ENCODE assay signal across 8 mouse cellular contexts in the genomic region with DNA sequence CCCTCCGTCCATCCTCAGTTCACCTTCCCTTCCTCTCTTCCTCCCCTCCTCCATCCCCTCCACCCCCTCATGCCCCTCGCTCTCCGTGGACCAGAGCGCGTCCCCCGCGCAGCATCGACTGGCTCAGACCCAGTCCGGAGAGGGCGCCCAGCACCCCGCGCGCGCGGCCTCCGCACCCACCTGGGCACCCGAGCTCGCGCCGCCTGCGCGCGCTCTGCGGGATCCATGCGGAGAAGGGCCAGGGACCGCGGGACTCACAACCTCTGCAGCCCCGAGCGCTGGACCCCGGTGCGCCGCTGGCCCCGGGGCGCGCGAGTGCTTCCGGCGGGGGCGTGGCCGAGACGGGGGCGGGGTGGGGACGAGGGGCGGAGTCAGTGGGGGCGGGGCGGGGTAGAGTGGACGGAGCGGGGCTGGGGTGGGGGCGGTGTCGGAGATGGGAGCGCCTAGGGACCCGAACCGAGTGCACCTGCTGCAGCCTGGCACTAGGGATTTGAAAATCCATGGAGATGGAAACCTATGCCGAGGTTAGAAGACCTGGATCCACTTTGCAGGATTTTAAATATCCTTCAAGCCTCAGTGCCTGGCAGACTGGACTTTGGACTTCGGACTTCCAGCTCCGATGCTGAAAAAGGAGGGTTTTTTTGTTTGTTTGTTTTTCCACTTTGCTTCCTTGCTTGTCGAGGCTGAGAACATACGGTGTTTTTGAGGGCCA. TPM values are rescaled to one million over a fixed set of nuclear protein-coding genes. Genes with fewer than 3 reads are reported as not detected.
A peak's percentile ranks its signal among the peaks of the same experiment; 100 is the strongest.
DNase-seq lines count a peak whose midpoint lies in the region; ATAC-seq and TF ChIP-seq lines count a peak whose summit lies in the region.

TSS of gene Grtp1 (minus strand) at position 320 of the 712 bp plus-strand sequence.

- WGBS in embryonic facial prominence, embryonic 13.5 days, result under 1% methylated on average over 57 of the region's 58 CpGs
- under 1% methylated on average over 51 of the region's 58 CpGs for WGBS in heart, postnatal 0 days

- no peak for TF ChIP-seq CTCF in heart, postnatal 0 days (IDR thresholded peaks at IDR 0.05; ENCODE audit: low read depth)

- peak within 1 kb of the TSS; percentile 77 for H3K9ac ChIP-seq in embryonic facial prominence, embryonic 13.5 days
- peak within 1 kb of the TSS; percentile 58 for H3K9ac ChIP-seq in heart, postnatal 0 days (replicated peaks; ENCODE audit: low read depth, low read length)

- DNase-seq in urinary bladder, adult 18-20 months (ENCODE audit: low spot score in 2 of 2), result peak; percentile 42 to 58
- no peak for DNase-seq in urinary bladder, postnatal 10 days (ENCODE audit: low spot score)
- no peak for DNase-seq in heart, postnatal 0 days (ENCODE audit: low spot score)
- peak; percentile 82 to 87 for DNase-seq in kidney, postnatal 4 days
- peak; percentile 38 to 39 for DNase-seq in spleen, postnatal 14 days (ENCODE audit: low spot score in 2 of 2)
- no peak for DNase-seq in cerebellum, adult 11 months

- no peaks in the 10 kb centered on the region for H3K36me3 ChIP-seq in embryonic facial prominence, embryonic 13.5 days
- no peaks in the 10 kb centered on the region for H3K36me3 ChIP-seq in heart, postnatal 0 days (replicated peaks; ENCODE audit: control insufficient read depth, insufficient read depth, low read length)
- H3K36me3 ChIP-seq in megakaryocyte, embryonic 14.5 days (replicated peaks; ENCODE audit: low read length), result peaks cover 47% of the 10 kb centered on the region

- ATAC-seq in embryonic facial prominence, embryonic 13.5 days (ENCODE audit: insufficient number of reproducible peaks, insufficient read depth, low FRiP score, low TSS enrichment, low read depth), result peak; percentile 49; the same call in 1 of the 2 replicates
- ATAC-seq in heart, postnatal 0 days (ENCODE audit: insufficient read depth, low read depth), result peak; percentile 72

- no peaks in the 10 kb centered on the region for H3K9me3 ChIP-seq in embryonic facial prominence, embryonic 13.5 days
- H3K9me3 ChIP-seq in heart, postnatal 0 days (replicated peaks; ENCODE audit: control insufficient read depth, low read length), result no peaks in the 10 kb centered on the region
- no peaks in the 10 kb centered on the region for H3K9me3 ChIP-seq in megakaryocyte, embryonic 14.5 days

- peaks cover 11% of the 10 kb centered on the region; the same call in 1 of the 2 replicates for H3K4me1 ChIP-seq in embryonic facial prominence, embryonic 13.5 days
- peaks cover 18% of the 10 kb centered on the region; the same call in 1 of the 2 replicates for H3K4me1 ChIP-seq in heart, postnatal 0 days (ENCODE audit: control insufficient read depth, insufficient read depth)
- peaks cover 80% of the 10 kb centered on the region for H3K4me1 ChIP-seq in megakaryocyte, embryonic 14.5 days

- peaks cover 52% of the 10 kb centered on the region for H3K27me3 ChIP-seq in embryonic facial prominence, embryonic 13.5 days
- H3K27me3 ChIP-seq in heart, postnatal 0 days (ENCODE audit: control insufficient read depth, insufficient read depth, low read length), result peaks cover 21% of the 10 kb centered on the region; the same call in 1 of the 2 replicates
- H3K27me3 ChIP-seq in megakaryocyte, embryonic 14.5 days (replicated peaks), result peaks cover 28% of the 10 kb centered on the region

- peak within 1 kb of the TSS; percentile 86 for H3K4me2 ChIP-seq in embryonic facial prominence, embryonic 13.5 days
- H3K4me2 ChIP-seq in heart, postnatal 0 days (ENCODE audit: low read depth, low read length), result peak within 1 kb of the TSS; percentile 95

- H3K4me3 ChIP-seq in embryonic facial prominence, embryonic 13.5 days, result peak within 1 kb of the TSS; percentile 78
- peak within 1 kb of the TSS; percentile 79 for H3K4me3 ChIP-seq in heart, postnatal 0 days (ENCODE audit: low read depth, low read length)
- peak within 1 kb of the TSS; percentile 95 for H3K4me3 ChIP-seq in megakaryocyte, embryonic 14.5 days (replicated peaks)

- H3K27ac ChIP-seq in embryonic facial prominence, embryonic 13.5 days, result no peak within 1 kb of the TSS
- H3K27ac ChIP-seq in heart, postnatal 0 days (ENCODE audit: low read depth), result no peak within 1 kb of the TSS

- no peak for TF ChIP-seq EP300 in heart, postnatal 0 days (IDR thresholded peaks at IDR 0.05; ENCODE audit: low read depth)

RNA-seq across cellular contexts. Expression of gene Grtp1, which starts in this region (rescaled TPM):
- polyA plus RNA-seq in embryonic facial prominence, embryonic 13.5 days (2015; fragmentation: Nextera tagmentation; extraction: Ambion mirVana), result 14.3 and 17.3 TPM in 2 replicates
- 4.4 and 9.9 TPM in 2 replicates for total RNA-seq in heart, postnatal 0 days (2014; rRNA removed; ENCODE audit: low replicate concordance)
- 10.0 and 11.9 TPM in 2 replicates for polyA plus RNA-seq in heart, postnatal 0 days (2015; fragmentation: Nextera tagmentation; extraction: Ambion mirVana)
- 16.8 and 26.7 TPM in 2 replicates for polyA plus RNA-seq in megakaryocyte, embryonic 14.5 days (2012; ENCODE audit: insufficient read depth, low replicate concordance)

Comparison
In these comparisons a context has a peak if more than half of its experiments do, and no peak if none do; other contexts are left out.
1. DNase-seq: peak in urinary bladder, adult 18-20 months (2 of 2), kidney, postnatal 4 days (2 of 2) and spleen, postnatal 14 days (2 of 2); none in urinary bladder, postnatal 10 days (single experiment), heart, postnatal 0 days (single experiment) and cerebellum, adult 11 months (single experiment).
2. Peak in every context shown above with its lines, with median percentiles within 50 percentile points of each other: H3K4me3 ChIP-seq.